Mouse (Mus musculus): ENCODE data around the gene Wscd2.
A peak's percentile ranks its signal among the peaks of the same experiment; 100 is the strongest.

The Wscd2 gene

DNA sequence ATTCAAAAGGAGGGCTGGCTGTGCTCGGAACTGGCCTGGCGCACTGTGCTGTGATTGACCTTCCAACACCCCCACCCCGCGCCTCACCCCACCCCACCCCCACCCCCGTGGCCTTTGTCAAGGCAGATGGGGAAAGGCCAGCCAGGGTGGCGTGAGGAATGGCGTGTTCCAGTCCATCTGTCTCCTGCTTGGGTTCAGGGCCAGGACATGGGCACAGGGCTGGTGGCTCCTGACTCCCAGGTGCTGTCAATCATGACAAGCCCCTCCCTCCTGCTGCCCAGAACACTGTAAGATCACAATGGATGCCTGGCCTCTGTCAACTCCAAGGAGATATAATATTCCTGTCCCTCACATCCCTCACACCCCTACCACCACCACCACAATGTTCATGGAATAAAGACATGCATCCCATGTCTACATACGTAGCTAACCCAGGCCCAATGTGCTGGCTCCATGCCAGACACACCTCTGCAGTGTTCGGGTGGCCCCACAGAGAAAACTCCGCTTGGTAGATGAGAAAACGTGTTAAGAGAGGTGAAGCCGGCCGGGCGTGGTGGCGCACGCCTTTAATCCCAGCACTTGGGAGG is 130.1 kb downstream of the Wscd2 start:
- no peak for DNase-seq

DNA sequence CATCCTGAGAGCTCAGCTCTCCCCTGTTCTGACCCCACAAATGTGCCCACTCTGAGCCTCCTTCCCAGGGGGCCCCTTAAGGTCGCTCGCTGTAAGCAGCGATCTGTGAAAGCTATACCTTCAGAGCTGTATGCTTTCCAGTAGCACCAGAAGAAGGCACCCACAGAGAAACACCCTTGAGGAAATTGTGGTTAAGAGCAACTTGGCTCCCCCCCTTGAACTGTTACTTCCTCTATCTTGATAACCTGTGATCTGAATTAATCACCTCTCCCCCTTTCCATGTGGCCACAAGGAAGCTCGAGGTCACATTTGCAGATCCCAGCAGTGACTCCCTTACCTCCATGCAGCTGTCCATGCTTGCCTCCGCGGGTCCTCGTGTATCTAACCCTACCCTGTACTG is 130.9 kb downstream of the Wscd2 start:
- no peak for DNase-seq

DNA sequence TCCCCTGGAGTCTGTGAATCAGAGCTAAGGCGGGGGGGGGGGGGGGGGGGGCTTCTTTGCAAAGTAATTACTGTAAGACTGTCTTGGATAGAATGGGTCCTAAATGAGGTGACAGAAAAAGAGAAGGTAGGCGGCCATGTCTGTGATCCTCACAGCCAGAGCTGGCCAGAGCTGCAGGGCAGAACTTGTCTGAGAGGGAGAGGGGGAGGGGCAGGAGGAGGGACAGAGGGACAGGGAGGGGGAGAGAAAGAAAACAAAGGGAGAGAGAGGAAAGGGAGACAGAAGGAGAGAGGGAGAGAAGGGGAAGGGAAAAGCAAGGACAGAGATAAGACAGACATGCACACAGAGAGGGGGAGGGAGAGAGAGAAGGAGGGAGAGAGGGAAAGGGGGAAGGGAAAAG is 132.9 kb downstream of the Wscd2 start:
- no peak for DNase-seq

DNA sequence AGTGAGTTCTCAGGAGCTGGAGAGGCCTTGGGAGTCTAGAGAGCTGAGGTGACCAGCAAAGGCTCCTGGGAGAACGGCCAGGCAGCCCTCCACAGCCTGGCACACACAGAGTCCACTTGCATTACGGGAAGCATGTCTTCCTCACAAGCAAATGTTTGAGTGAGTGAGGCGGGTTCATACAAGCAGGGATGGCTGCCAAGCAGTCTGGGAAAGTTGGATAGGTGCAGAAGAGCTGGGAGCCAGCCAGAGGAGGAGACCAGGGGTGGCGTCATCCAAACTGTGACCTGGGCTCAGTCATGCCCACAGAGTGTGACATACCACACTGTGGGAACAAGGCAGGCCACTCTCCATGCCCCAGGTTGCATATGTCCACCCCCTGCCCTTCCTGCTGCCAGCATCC is 134.9 kb downstream of the Wscd2 start:
- peak; percentile 38 for DNase-seq

DNA sequence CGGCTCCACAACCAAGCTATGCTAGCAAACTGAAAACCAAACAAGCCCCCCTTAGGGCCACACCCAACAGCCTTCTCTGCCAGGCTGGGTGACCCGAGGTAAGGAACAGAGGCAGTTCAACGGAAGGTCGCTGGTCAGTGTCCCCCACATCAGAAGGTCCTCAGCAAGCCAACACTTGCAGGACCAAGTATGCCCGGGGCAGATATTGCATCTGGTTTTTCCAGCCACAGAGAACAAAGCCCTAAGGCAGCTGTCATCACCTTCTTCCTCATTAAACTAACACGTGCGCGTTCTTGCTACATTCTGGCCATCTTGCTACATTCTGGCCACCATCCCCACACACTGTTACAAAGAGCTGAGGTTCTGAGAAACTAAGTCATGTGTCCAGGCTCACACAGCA is 136.2 kb downstream of the Wscd2 start:
- DNase-seq: peak; percentile 53

DNA sequence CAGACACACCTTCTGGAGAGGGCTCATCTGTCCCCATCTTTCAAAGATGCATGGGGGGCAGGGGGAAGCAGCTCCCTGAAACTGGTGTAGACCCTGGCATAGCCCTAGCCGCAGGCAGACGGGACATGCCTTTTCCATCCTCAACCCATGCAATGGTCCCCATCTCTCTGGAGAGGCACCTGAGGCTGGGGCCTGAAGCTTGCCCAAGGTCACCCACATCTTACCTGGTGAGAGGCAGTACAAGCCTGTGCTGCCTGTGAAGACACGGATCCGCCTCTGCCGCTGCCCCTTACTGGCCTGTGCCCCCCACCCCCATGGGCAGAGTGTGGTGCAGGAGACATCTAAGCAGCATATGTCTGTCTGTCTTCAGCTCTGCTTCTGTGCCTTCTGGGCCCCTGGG is 136.9 kb downstream of the Wscd2 start:
- DNase-seq: no peak

DNA sequence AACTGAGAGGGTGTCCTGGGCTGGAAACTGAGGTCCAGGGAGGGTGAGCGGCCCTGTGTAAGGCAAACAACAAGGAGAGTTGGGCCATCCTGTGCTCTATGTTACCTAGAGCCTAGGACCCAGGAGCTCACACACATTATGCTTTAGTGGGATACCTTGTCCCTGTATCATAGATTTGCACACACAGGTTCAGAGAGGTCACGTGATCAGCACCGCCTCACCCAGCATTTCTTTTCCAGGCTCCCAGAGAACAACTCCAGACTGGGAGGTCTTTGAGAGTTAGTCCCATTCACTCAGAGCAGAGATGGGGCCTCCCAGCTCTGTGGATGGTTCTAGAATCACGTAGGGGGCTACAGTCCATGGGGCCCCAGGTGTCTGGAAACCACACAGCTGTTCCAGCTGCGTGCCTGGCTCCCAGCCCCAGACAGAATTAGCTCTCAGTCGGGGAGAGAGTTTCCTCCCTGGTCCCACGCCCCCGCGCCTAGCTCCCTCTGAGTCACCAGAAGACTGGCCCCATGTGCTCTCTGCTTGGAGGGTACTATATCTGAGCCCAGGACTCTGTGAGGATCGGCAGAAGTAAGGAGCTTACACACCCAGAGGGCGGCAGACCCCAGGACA is 137.8 kb downstream of the Wscd2 start:
- DNase-seq: peak; percentile 52

DNA sequence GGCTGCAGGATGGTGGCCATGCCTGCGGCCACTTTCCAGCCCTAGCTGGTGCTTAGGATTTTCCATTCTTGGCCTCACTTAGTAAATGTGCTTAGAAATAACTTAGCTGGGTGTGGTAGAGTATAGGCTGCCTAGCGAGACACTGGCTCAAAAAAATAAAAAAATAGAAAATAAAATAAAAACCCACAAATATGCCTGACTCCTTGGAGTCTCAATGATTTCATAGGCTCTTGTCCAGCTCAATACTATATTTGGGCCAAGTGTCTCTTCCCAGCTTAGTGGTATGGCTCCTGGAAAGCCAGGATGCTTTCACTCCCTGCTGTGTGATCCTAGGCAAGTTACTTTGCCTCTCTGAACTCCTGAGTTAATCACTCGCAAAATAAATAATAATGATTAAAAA is 139.1 kb downstream of the Wscd2 start:
- DNase-seq: no peak

DNA sequence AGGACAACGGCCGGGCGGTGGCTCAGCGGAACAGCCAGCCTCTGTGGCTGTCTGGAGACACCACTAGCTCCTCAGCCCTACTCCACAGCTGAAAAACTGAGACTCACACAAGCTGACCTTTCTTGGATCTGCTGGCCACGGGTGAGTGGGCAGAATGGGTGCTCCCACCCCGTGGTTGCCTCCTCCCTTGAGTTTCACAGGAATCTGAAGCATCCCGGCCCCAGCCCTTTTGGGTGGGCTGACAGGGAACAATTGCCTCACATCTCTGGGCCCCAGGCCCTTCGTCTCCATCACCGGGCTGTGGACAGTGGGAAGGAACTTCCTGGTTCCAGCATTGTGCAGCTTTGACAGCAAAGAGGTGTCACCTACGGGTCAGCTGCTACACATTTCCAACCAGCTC is 140.0 kb downstream of the Wscd2 start:
- peak; percentile 39 for DNase-seq

DNA sequence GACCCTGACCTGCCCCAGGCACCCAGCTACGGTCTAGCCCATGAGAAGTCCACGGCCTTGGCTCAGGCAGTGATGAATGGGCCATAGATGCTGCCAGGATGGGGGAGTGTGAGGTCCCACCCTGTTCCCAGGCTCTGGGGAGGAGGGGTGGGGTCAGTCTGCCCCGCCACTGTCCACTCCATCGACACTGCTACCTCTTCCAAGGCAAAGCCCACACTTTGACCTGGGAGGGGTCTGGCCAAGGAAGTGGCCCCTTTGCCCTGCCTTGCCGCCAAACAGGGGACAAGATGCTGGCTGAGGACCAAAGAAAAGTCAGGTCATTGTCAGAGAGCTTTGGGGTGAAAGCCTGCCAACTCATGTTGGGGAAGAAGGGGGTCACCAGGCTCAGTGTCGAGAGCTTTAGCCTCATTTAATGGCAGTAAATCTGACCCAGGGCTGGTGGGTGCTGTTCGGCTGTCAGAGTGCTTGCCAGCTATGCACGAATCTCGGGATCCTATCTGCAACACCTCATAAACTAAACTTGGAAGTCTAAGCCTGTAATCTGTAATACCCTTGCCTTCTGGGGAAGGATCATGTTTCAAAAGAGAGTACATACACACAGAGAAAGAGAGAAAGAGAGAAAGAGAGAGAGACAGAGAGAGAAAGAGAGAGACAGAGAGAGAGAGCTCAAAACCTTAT is 143.0 kb downstream of the Wscd2 start:
- peak; percentile 67 for DNase-seq

DNA sequence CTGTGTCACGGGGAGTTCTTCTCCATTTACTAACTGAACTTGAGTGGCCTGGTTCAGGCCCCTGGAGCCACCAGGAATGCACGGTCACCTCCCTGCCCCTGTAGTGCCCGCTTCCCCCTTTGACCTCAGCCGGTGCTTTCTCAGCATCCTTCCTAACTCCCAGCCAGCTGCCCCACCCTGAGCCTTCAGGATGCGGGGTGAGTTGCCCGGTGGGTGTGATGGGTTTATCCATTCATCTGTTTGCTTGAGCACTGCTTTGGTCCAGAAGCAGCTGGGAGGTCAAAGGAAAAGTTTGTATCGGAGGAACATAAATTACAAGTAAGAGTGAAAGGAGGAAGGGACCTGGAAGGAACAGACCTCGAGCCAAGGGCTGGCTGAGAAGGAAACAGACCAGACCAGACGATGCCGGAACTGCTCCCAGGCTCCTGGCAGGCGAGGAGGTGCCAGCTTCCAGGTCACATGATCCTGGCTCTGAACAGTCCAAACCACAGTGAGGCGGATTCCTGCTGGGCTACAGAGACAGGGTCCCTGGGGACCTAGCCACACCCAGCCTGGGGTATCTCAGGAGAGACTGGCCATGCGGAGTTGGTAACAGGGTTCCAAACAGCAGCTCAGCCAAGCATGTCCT is 144.0 kb downstream of the Wscd2 start:
- DNase-seq: peak; percentile 74

DNA sequence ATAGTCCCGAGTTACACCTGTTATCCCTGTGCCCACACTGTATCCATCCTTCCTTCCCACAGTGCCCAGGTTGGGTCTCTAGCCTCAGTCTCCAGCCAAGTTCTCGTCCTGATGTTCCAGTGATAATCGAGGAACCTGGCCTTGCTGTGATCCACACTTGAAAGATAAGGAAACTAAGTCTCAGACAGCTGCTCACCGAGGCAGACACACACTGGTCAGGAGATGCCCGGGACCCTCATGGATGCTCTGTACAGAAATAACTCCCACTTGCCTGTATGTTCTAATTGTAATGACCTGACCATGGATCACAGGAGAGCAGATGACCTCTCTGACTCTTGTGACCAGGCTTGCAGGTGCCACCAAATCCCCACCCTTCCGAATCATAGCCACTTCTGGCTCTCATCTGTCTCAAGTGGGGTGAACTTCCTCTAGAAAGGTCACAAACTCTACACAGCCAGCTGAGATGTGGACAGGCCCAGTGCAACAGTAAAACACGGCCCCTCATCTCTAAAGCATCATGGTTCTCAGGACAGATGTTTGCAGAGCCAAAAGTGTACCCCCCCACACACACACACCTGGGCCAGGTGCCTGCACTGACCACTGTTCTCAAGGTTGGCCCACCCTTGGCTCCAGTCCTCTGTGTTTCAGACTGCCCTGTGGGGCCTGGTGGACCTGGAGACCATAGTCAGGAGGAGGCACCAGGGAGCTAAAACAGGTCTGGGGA is 144.9 kb downstream of the Wscd2 start:
- no peak for DNase-seq

DNA sequence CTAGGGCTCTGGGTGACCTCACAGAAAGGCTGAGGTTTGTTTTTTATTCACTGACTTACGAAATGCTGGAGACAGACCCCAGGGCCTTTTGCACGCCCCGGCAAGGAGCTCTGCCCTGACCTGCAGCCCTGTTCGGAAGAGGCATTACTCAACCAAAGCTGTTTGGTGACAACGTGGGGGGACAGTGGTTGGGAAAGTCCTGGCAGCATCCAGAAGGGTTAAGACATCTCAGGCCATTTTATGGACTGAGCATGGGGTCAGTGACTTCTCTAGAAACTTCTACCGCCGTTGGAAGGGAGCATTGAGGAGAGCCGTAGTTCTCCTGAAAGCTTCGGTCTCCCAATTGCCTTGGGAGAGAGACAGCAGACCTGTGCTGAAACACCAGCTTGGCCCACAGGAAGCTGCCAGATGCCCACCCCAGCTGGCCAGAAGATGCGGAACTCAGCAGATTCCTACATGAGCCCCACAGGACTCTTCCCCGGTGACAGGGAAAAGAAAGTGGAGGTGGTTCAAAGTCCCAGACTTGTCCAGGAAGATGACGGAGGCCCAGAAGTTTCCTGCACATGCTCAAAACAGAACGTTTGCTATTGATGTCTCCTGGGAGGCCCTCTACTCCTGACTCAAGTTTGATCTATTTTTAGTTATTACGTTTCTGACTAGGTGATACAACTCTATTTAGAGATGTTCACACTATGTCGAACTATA is 145.9 kb downstream of the Wscd2 start:
- peak; percentile 44 for DNase-seq

DNA sequence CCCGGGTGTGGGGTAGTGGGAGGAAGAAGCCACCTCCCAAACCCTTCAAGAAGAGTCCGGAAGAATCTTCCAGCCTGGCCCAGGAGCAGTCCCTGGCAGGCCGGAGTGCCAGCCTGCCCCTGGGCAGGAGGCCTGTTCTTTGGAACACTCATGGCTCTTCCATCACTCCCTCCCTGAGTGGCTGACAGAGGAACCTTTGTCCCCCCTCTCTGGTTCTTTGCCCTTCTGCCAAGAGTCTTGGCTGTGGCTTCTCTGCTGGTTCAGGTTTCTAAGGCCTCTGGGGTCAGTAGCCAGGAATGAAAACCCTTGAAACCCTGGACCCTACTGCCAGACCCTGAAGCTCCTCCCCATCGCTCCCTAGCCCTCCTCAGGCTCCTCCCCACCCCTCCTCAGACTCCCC is 147.5 kb downstream of the Wscd2 start:
- DNase-seq: no peak

DNA sequence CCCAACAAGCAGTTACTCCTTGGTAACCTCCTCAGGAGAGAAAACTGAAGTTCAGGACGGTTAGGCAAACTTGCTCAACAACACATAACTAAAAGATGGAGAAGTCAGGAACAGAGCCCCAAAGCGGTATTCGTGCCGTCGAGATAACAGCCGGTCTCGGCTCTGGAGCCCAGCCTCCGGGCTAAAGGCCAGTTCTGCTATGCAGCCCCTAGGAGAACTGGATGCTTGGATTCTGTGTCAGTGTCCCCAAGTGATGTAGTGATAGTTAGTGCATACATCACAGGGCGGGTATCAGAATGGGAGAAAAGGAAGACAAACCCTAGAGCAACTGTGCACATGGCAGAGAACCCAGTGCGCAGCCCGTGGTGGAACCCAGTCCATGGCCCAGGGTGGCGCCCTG is 147.9 kb downstream of the Wscd2 start:
- DNase-seq: no peak

DNA sequence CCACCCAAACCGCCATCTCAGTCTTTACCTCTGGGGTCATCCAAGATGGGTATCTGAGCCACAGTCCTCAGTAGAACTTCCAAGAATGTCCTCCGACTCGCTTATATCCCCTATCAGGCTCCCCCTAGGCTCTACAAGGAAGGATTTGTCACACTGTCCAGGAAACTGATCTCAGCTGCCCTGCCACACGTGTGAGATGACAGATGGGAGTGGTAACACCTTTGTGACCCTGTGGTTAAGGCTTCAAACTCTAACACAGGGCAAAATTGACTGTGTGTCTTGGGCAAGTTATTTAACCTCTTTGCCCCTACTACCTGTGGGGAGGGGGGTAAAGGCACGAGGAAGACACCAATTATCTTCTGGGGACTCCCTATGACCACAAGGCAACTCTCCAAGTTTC is 149.0 kb downstream of the Wscd2 start:
- no peak for DNase-seq
